Mouse (Mus musculus) embryonic facial prominence, embryonic 15.5 days (tissue): ENCODE data around the gene Pih1d2. TPM values are rescaled to one million over a fixed set of nuclear protein-coding genes. Genes with fewer than 3 reads are reported as not detected.
A peak's percentile ranks its signal among the peaks of the same experiment; 100 is the strongest.
"Not testable (repeated sequence)": the region's sequence is repeated elsewhere in the genome, so short reads cannot be mapped to it uniquely, and the experiment has no call there.

Experiments
- ATAC-seq: fragments of 200-750 bp; cut with Nextera tagmentation; 2 replicates; pipeline ENCODE4 v1.8.0; 2017; ENCODE audit warnings: low read depth, moderate TSS enrichment; ENCODE audit not compliant: insufficient number of reproducible peaks, low FRiP score, low TSS enrichment
- H3K27ac ChIP-seq: fragments of 300-500 bp; sonication (generic); replicated peaks from 2 replicates; pipeline ENCODE4 v1.5.1; 2015; ENCODE audit warnings: mild to moderate bottlenecking, inconsistent platforms
- H3K27me3 ChIP-seq: fragments of 300-500 bp; sonication (generic); 2 replicates; pipeline ENCODE4 v1.6.1; 2015; ENCODE audit warnings: inconsistent platforms
- H3K36me3 ChIP-seq: fragments of 300-500 bp; sonication (generic); 2 replicates; pipeline ENCODE4 v1.6.1; 2015; ENCODE audit warnings: mild to moderate bottlenecking, inconsistent platforms
- H3K4me1 ChIP-seq: fragments of 300-500 bp; sonication (generic); 2 replicates; pipeline ENCODE4 v1.6.1; 2015; ENCODE audit warnings: inconsistent platforms
- H3K4me2 ChIP-seq: fragments of 300-500 bp; sonication (generic); replicated peaks from 2 replicates; pipeline ENCODE4 v1.6.1; 2015; ENCODE audit warnings: mild to moderate bottlenecking, inconsistent platforms
- H3K4me3 ChIP-seq: fragments of 300-500 bp; sonication (generic); replicated peaks from 2 replicates; pipeline ENCODE4 v1.5.1; 2015; ENCODE audit warnings: mild to moderate bottlenecking, inconsistent platforms
- H3K9ac ChIP-seq: fragments of 300-500 bp; sonication (generic); 2 replicates; pipeline ENCODE4 v1.6.1; 2015; ENCODE audit warnings: inconsistent platforms
- H3K9me3 ChIP-seq: fragments of 300-500 bp; sonication (generic); replicated peaks from 2 replicates; pipeline ENCODE4 v1.6.1; 2016; ENCODE audit warnings: inconsistent platforms
- WGBS: fragments of 180-500 bp; shearing (Covaris S2); methylation state at CpG from one replicate; pipeline ENCODE4 v1.1.7; 2015; 5-methylcytosine and 5-hydroxymethylcytosine counted together
- polyA plus RNA-seq: library from polyadenylated mRNA; unstranded; fragments of >200 nt; fragmentation: Nextera tagmentation; extraction: Ambion mirVana; gene quantifications from 2 replicates; pipeline ENCODE4 v1.2.1, GENCODE M21; 2015

Gene Pih1d2
- polyA plus RNA-seq, 1 experiment from 2014 or later, result 12.8 TPM

- Histone ChIP-seq H3K27ac (no peak overlapping the region), H3K27me3 (no peaks in the 10 kb centered on the region), H3K36me3 (peaks cover 48% of the 10 kb centered on the region), H3K9ac (no peak overlapping the region), H3K4me1 (no peaks in the 10 kb centered on the region), H3K4me3 (no peak overlapping the region), H3K9me3 (no peaks in the 10 kb centered on the region), H3K4me2 (no peak overlapping the region)
- ATAC-seq, result no peak
- 77% methylated on average over 12 of the region's 12 CpGs for WGBS
Observed at GRCm38 (mm10) chr9:50594794-50595417, 22.2 kb upstream of the Pih1d2 start.

DNA sequence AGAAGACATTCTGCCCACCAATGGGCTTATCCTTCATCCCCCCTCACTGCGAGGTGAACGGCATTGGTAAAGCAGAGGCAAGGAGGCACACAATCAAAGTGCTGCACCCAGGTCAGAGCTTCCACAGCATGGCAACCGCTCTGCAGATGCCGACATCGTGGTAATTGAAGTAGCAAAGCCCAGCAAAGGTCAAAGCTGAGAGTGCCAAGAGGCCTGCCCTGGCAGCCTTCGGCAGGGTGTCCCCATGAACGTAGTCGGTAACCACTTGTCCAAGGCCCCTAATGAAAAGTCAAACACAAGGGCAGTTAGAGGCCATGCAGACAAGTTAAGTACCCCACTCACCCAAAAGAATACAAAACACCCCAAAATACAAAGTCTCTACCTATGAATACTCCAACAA is 20.1 kb upstream of the Pih1d2 start:
- Histone ChIP-seq H3K9ac (no peak overlapping the region), H3K4me2 (no peak overlapping the region), H3K27me3 (no peaks in the 10 kb centered on the region), H3K4me1 (peaks cover 5% of the 10 kb centered on the region), H3K36me3 (peaks cover 53% of the 10 kb centered on the region), H3K4me3 (no peak overlapping the region), H3K27ac (no peak overlapping the region), H3K9me3 (no peaks in the 10 kb centered on the region)
- WGBS, result 92% methylated on average over 8 of the region's 8 CpGs
- ATAC-seq, result no peak

- Histone ChIP-seq H3K4me1 (peaks cover 25% of the 10 kb centered on the region), H3K36me3 (peaks cover 46% of the 10 kb centered on the region), H3K4me2 (no peak overlapping the region), H3K9ac (no peak overlapping the region), H3K9me3 (no peaks in the 10 kb centered on the region), H3K27me3 (no peaks in the 10 kb centered on the region), H3K4me3 (no peak overlapping the region), H3K27ac (no peak overlapping the region)
- no peak for ATAC-seq
- 90% methylated on average over 6 of the region's 6 CpGs for WGBS
Observed at GRCm38 (mm10) chr9:50601536-50601935, 15.6 kb upstream of the Pih1d2 start.

GRCm38 (mm10) chr9:50602055-50602845 is 14.9 kb upstream of the Pih1d2 start:
- Histone ChIP-seq H3K9me3 (no peaks in the 10 kb centered on the region), H3K4me1 (peaks cover 25% of the 10 kb centered on the region), H3K27ac (no peak overlapping the region), H3K9ac (peak overlapping the region; percentile 57; the same call in 1 of the 2 replicates), H3K36me3 (peaks cover 44% of the 10 kb centered on the region), H3K4me2 (peak overlapping the region; percentile 80), H3K4me3 (peak overlapping the region; percentile 72), H3K27me3 (no peaks in the 10 kb centered on the region)
- WGBS, result 88% methylated on average over 7 of the region's 7 CpGs
- ATAC-seq, result no peak

DNA sequence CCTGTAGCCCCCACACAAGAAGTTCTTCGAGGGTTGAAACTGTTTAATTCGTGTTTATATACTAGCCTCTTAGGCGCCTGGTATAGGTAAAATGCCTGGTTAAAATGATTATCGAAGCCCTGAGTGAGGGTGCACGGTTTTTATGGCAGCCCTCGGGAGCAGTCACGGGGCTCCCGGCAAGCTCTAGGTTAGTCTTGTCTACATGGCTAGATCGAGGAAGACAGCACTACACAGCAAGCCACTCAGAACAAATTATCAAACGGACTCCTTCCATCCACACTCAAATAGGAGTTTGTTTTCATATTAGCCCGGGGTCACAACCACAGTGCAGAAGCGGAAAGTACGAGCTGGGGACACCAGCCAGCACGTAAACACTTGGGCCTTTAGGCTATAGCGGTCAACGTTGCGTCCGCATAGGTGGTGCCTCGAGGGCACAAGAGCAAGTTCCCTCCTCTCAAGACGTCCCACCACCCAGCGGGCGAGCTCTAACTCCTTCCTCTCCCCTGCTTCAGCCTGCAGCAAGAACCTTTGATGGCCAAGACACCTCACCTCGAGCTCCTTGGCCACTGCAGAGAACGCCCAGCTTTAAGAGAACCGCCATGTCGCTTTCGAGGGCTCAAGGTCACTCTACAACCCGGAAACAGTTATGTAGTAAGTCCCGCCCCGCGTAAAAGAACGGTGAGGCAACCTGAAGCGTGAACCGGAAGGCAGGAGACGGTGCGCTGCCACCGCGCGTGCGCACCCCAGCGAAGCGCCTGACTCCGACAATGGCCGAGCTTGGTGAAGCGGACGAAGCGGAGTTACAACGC is 13.7 kb upstream of the Pih1d2 start, which contains the start of the genes Sdhd and Timm8b:
Gene Sdhd (minus strand): TSS at position 624 of the 809 bp plus-strand sequence.
Gene Timm8b (plus strand): TSS at position 722 of the 809 bp plus-strand sequence.
- WGBS, result under 1% methylated on average over 48 of the region's 48 CpGs
- no peaks in the 10 kb centered on the region for H3K27me3 ChIP-seq
- H3K4me1 ChIP-seq, result peaks cover 25% of the 10 kb centered on the region
- H3K4me3 ChIP-seq, result peak within 1 kb of the TSS; percentile 72
- H3K36me3 ChIP-seq, result peaks cover 39% of the 10 kb centered on the region
- peak within 1 kb of the TSS; percentile 85 for H3K27ac ChIP-seq
- peak; percentile 98 for ATAC-seq
- peak within 1 kb of the TSS; percentile 73 for H3K9ac ChIP-seq
- peak within 1 kb of the TSS; percentile 80 for H3K4me2 ChIP-seq
- no peaks in the 10 kb centered on the region for H3K9me3 ChIP-seq

- WGBS, result under 1% methylated on average over 24 of the region's 24 CpGs
- Histone ChIP-seq H3K9me3 (no peaks in the 10 kb centered on the region), H3K9ac (peak overlapping the region; percentile 73), H3K4me3 (peak overlapping the region; percentile 72), H3K36me3 (peaks cover 37% of the 10 kb centered on the region), H3K27ac (peak overlapping the region; percentile 85), H3K4me1 (peaks cover 25% of the 10 kb centered on the region), H3K27me3 (no peaks in the 10 kb centered on the region), H3K4me2 (peak overlapping the region; percentile 80)
- ATAC-seq, result peak; percentile 78
Observed at GRCm38 (mm10) chr9:50603998-50604324, 13.2 kb upstream of the Pih1d2 start.

GRCm38 (mm10) chr9:50604338-50604737 is 12.8 kb upstream of the Pih1d2 start:
- H3K4me3 ChIP-seq, result peak overlapping the region; percentile 72
- H3K4me2 ChIP-seq, result peak overlapping the region; percentile 80
- peak overlapping the region; percentile 85 for H3K27ac ChIP-seq
- H3K36me3 ChIP-seq, result peaks cover 36% of the 10 kb centered on the region
- 2% methylated on average over 6 of the region's 6 CpGs for WGBS
- peak; percentile 5; the same call in 1 of the 2 replicates for ATAC-seq
- no peaks in the 10 kb centered on the region for H3K9me3 ChIP-seq
- H3K9ac ChIP-seq, result peak overlapping the region; percentile 73
- H3K4me1 ChIP-seq, result peaks cover 25% of the 10 kb centered on the region
- H3K27me3 ChIP-seq, result no peaks in the 10 kb centered on the region

GRCm38 (mm10) chr9:50612115-50612514 is 5.0 kb upstream of the Pih1d2 start:
- Histone ChIP-seq H3K36me3 (peaks cover 65% of the 10 kb centered on the region), H3K27ac (no peak overlapping the region), H3K4me1 (peaks cover 7% of the 10 kb centered on the region), H3K9me3 (no peaks in the 10 kb centered on the region), H3K4me3 (no peak overlapping the region), H3K27me3 (no peaks in the 10 kb centered on the region), H3K9ac (no peak overlapping the region), H3K4me2 (no peak overlapping the region)
- no peak for ATAC-seq
- 84% methylated on average over 4 of the region's 4 CpGs for WGBS

GRCm38 (mm10) chr9:50616161-50616560 is 960 bp upstream of the Pih1d2 start:
- Histone ChIP-seq H3K4me3 (peak overlapping the region; percentile 79), H3K9ac (peak overlapping the region; percentile 96), H3K4me2 (peak overlapping the region; percentile 59), H3K4me1 (peaks cover 11% of the 10 kb centered on the region), H3K36me3 (peaks cover 34% of the 10 kb centered on the region), H3K27me3 (no peaks in the 10 kb centered on the region), H3K27ac (peak overlapping the region; percentile 97; the same call in 1 of the 2 replicates), H3K9me3 (no peaks in the 10 kb centered on the region)
- WGBS, result 31% methylated on average over 11 of the region's 11 CpGs
- no peak for ATAC-seq

GRCm38 (mm10) chr9:50617794-50618330 is 741 bp downstream of the Pih1d2 start:
- WGBS, result 59% methylated on average over 9 of the region's 9 CpGs
- H3K4me2 ChIP-seq, result peak overlapping the region; percentile 59
- ATAC-seq, result no peak
- H3K27me3 ChIP-seq, result no peaks in the 10 kb centered on the region
- no peak overlapping the region for H3K9ac ChIP-seq
- H3K36me3 ChIP-seq, result peaks cover 18% of the 10 kb centered on the region
- H3K27ac ChIP-seq, result no peak overlapping the region
- H3K9me3 ChIP-seq, result no peaks in the 10 kb centered on the region
- H3K4me1 ChIP-seq, result peaks cover 11% of the 10 kb centered on the region
- peak overlapping the region; percentile 79 for H3K4me3 ChIP-seq

GRCm38 (mm10) chr9:50630903-50631302 is 13.8 kb downstream of the Pih1d2 start:
- not testable (repeated sequence) for H3K4me1 ChIP-seq, H3K27me3 ChIP-seq, H3K9me3 ChIP-seq, H3K9ac ChIP-seq, H3K27ac ChIP-seq, ATAC-seq, H3K4me3 ChIP-seq, H3K4me2 ChIP-seq
- WGBS, result 87% methylated on average over 6 of the region's 8 CpGs
- peaks cover 28% of the 10 kb centered on the region for H3K36me3 ChIP-seq
